In genomic region chr6:86219494-86219893, GRCm38 (mm10) we compare ENCODE assay signal across 8 mouse cellular contexts. TPM values are rescaled to one million over a fixed set of nuclear protein-coding genes. Genes with fewer than 3 reads are reported as not detected.
DNase-seq lines count a peak whose midpoint lies in the region; TF ChIP-seq lines count a peak whose summit lies in the region.

No protein-coding gene starts in this region.

- TF ChIP-seq POLR2A in thymus, adult 2 months (IDR thresholded peaks at IDR 0.05; ENCODE audit: control insufficient read depth, extremely low read depth, insufficient read depth, low read length, poor library complexity) = no peak

- no peak overlapping the region for H3K4me3 ChIP-seq in thymus, adult 2 months (ENCODE audit: control insufficient read depth, insufficient read depth, low read length)

- H3K4me1 ChIP-seq in thymus, adult 2 months (replicated peaks; ENCODE audit: control insufficient read depth, insufficient read depth, low read length) = no peaks in the 10 kb centered on the region

- DNase-seq in cerebellum, adult 11-12 months = peak; percentile 51
- no peak for DNase-seq in cerebellum, postnatal 4 days (ENCODE audit: low spot score in 2 of 2)
- DNase-seq in ovary, adult 18-20 months (ENCODE audit: low spot score) = peak; percentile 64
- no peak for DNase-seq in ovary, postnatal 14 days (ENCODE audit: low spot score)
- peak; percentile 22 to 35 for DNase-seq in heart, postnatal 36 days
- DNase-seq in urinary bladder, postnatal 14 days (ENCODE audit: low spot score) = peak; percentile 79
- no peak for DNase-seq in thymus, adult 2 months
- no peak for DNase-seq in gastrocnemius, postnatal 36 days

- intact Hi-C loops in heart, postnatal 36 days (cut with DNase I) = no loop called here
- intact Hi-C loops in gastrocnemius, postnatal 36 days (cut with DNase I) = no loop called here

- no peak overlapping the region for H3K27ac ChIP-seq in thymus, adult 2 months (ENCODE audit: control insufficient read depth, insufficient read depth, low read length)

- no peaks in the 10 kb centered on the region for H3K36me3 ChIP-seq in thymus, adult 2 months (ENCODE audit: control insufficient read depth, insufficient read depth, low read length)

- WGBS in thymus, adult 2 months = 73% methylated on average over 5 of the region's 5 CpGs

- TF ChIP-seq CTCF in thymus, adult 2 months (IDR thresholded peaks at IDR 0.05; ENCODE audit: borderline replicate concordance, control insufficient read depth, extremely low read depth, insufficient read depth, low read length, poor library complexity) = no peak

- no peaks in the 10 kb centered on the region for H3K27me3 ChIP-seq in thymus, adult 2 months (ENCODE audit: control insufficient read depth, insufficient read depth, low read length)

RNA-seq across cellular contexts. Expression of gene Tgfa, which starts 24.5 kb away (rescaled TPM):
- 1 to 10 TPM; 1.1 to 1.4 TPM for total RNA-seq in heart, postnatal 36 days (2021)
- polyA plus RNA-seq in thymus, adult 2 months (2012; rRNA removed) = 0.84 and 2.1 TPM in 2 replicates
- under 1 TPM; 0.13 to 0.22 TPM for total RNA-seq in gastrocnemius, postnatal 36 days (2021)

Comparison
In these comparisons a context has a peak if more than half of its experiments do, and no peak if none do; other contexts are left out.
1. DNase-seq: peak in cerebellum, adult 11-12 months (single experiment), ovary, adult 18-20 months (single experiment), heart, postnatal 36 days (2 of 2) and urinary bladder, postnatal 14 days (single experiment); none in cerebellum, postnatal 4 days (0 of 2), ovary, postnatal 14 days (single experiment), thymus, adult 2 months (single experiment) and gastrocnemius, postnatal 36 days (0 of 2).